Mouse (Mus musculus) liver, embryonic 16.5 days (tissue): ENCODE results near the gene Rab13. TPM values are rescaled to one million over a fixed set of nuclear protein-coding genes. Genes with fewer than 3 reads are reported as not detected.
A peak's percentile ranks its signal among the peaks of the same experiment; 100 is the strongest.
"Not testable (repeated sequence)": the region's sequence is repeated elsewhere in the genome, so short reads cannot be mapped to it uniquely, and the experiment has no call there.

Experiments used
- ATAC-seq: fragments of 200-750 bp; cut with Nextera tagmentation; 2 replicates; pipeline ENCODE4 v1.8.0; 2017; ENCODE audit warnings: low read depth, mild to moderate bottlenecking, moderate number of reproducible peaks, moderate library complexity
- H3K27ac ChIP-seq: fragments of 300-500 bp; sonication (generic); 2 replicates; pipeline ENCODE4 v1.5.1; 2014; ENCODE audit warnings: mild to moderate bottlenecking, low read length
- H3K27me3 ChIP-seq: fragments of 300-500 bp; sonication (generic); 2 replicates; pipeline ENCODE4 v1.6.1; 2014; ENCODE audit warnings: low read depth, low read length, mixed read lengths; ENCODE audit not compliant: control insufficient read depth, insufficient read depth
- H3K36me3 ChIP-seq: fragments of 300-500 bp; sonication (generic); 2 replicates; pipeline ENCODE4 v1.6.1; 2014; ENCODE audit warnings: mild to moderate bottlenecking; ENCODE audit not compliant: control insufficient read depth, insufficient read depth
- H3K4me1 ChIP-seq: fragments of 300-500 bp; sonication (generic); 2 replicates; pipeline ENCODE4 v1.6.1; 2014; ENCODE audit warnings: low read depth, low read length, mixed read lengths; ENCODE audit not compliant: control insufficient read depth
- H3K4me2 ChIP-seq: fragments of 300-500 bp; sonication (generic); 2 replicates; pipeline ENCODE4 v1.6.1; 2014; ENCODE audit warnings: low read depth, low read length, mixed read lengths
- H3K4me3 ChIP-seq: fragments of 300-500 bp; sonication (generic); 2 replicates; pipeline ENCODE4 v1.5.1; 2014; ENCODE audit warnings: low read depth, mild to moderate bottlenecking, low read length
- H3K9ac ChIP-seq: fragments of 300-500 bp; sonication (generic); 2 replicates; pipeline ENCODE4 v1.6.1; 2014; ENCODE audit warnings: low read depth, low read length
- H3K9me3 ChIP-seq: fragments of 300-500 bp; sonication (generic); replicated peaks from 2 replicates; pipeline ENCODE4 v1.6.1; 2016; ENCODE audit warnings: low read length; ENCODE audit not compliant: control insufficient read depth
- WGBS: fragments of 180-500 bp; shearing (Covaris S2); extraction: QIAGEN DNeasy Blood & Tissue Kit; methylation state at CpG from one replicate; pipeline ENCODE4 v1.1.7; 2014; ENCODE audit not compliant: insufficient replicate concordance; 5-methylcytosine and 5-hydroxymethylcytosine counted together
- polyA plus RNA-seq: library from polyadenylated mRNA; unstranded; fragments of >200 nt; fragmentation: Nextera tagmentation; extraction: Ambion mirVana; gene quantifications from 2 replicates; pipeline ENCODE4 v1.2.1, GENCODE M21; 2015

Gene Rab13
- polyA plus RNA-seq, 1 experiment from 2014 or later, result 3.8 TPM

DNA sequence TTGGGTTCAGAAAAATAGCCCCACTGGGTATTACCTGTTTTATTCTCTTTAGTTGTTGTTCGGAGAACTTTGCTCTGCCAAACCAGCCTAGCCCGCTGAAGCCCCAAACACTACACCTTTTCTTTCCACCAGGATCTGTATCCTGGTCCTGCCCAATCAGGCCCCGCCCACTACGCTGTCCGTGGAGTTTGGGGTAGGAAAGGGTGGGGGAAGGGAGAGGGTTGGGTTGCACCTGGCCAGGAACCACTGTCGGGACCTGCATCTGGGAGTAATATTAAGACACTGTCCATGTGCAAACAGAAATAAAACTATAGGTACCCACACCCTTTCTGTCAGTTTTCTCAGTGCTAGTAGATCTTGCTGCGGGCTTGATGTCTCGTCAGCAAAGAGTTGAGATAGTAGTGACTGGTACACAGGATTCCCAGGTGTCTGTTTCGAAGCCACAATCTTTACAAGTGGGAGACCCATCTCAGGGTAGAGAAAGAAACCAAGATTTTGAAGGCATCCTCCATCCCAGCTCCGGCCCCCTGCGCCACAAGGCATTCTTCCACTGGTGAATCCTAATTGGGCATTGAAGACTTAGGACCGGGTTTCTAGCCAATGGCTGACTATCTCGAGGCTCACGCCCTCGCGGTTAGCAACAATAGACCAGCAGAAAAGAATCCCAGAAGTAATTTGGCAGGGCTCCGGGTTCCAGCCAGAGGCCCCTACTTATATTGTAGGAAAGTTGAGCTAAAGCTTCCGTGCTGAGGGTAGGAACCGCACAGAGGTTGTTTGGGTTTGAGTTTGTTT is 29.7 kb downstream of the Rab13 start, which contains the start of gene Creb3l4:
Gene Creb3l4, minus strand, starts transcription at position 529 of the 792 bp plus-strand sequence.
- Histone ChIP-seq H3K27ac (no peak within 1 kb of the TSS), H3K9me3 (no peaks in the 10 kb centered on the region), H3K4me1 (peaks cover 19% of the 10 kb centered on the region), H3K27me3 (no peaks in the 10 kb centered on the region), H3K36me3 (no peaks in the 10 kb centered on the region), H3K9ac (no peak within 1 kb of the TSS), H3K4me3 (peak within 1 kb of the TSS; percentile 16), H3K4me2 (peak within 1 kb of the TSS; percentile 22)
- 26% methylated on average over 19 of the region's 19 CpGs for WGBS
- no peak for ATAC-seq

DNA sequence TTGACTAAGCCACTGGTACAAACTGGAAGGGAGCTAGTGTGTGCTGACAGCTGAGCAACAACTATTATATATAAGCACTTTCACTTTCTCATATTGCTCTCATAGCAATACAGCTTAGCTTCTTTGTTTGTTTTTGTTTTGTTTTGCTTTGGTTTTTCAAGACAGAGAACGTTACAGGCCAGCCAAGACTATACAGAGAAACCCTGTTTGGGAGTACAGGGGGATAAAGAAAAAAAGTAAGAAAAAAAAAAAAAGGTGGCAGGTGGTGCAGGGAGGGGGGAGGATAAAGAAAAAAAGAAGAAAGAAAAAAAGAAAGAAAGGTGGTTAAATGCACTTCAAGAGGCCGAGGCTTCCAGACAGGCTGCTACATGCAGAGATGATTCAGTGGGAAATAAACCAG is 31.9 kb downstream of the Rab13 start:
- Histone ChIP-seq H3K4me1 (peaks cover 30% of the 10 kb centered on the region), H3K27ac (no peak overlapping the region), H3K36me3 (no peaks in the 10 kb centered on the region; the same call in 1 of the 2 replicates)

DNA sequence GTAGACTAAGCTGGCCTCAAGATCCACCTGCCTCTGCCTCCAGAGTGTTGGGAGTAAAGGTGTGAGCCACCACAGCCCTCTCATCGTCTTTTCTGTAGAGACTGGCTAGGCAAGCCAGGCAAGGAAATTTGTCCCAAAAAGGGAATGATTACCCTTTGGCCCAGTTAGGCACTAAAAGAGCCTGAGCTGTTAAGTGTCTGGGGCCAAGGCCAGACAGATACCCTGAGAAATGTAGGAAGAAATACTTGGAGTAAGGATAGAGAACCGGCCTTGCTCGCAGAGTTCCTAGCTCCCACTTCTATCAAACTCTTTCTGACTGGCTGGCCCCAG is 34.1 kb downstream of the Rab13 start:
- H3K27ac ChIP-seq, result peak overlapping the region; percentile 58
- H3K9me3 ChIP-seq, result no peaks in the 10 kb centered on the region
- H3K9ac ChIP-seq, result peak overlapping the region; percentile 76
- H3K36me3 ChIP-seq, result no peaks in the 10 kb centered on the region; the same call in 1 of the 2 replicates
- 6% methylated on average over 3 of the region's 3 CpGs for WGBS
- H3K27me3 ChIP-seq, result no peaks in the 10 kb centered on the region
- H3K4me3 ChIP-seq, result peak overlapping the region; percentile 75
- H3K4me2 ChIP-seq, result peak overlapping the region; percentile 85
- H3K4me1 ChIP-seq, result peaks cover 23% of the 10 kb centered on the region
- no peak; the same call in 1 of the 2 replicates for ATAC-seq

More for the DNA sequence above, 31.9 kb downstream of the Rab13 start:
- H3K4me2 ChIP-seq, result no peak overlapping the region
- H3K9me3 ChIP-seq, result no peaks in the 10 kb centered on the region
- ATAC-seq, result no peak
- no peak overlapping the region for H3K4me3 ChIP-seq
- no peaks in the 10 kb centered on the region for H3K27me3 ChIP-seq
- no peak overlapping the region for H3K9ac ChIP-seq
- 64% methylated on average over 2 of the region's 2 CpGs for WGBS

- H3K4me3 ChIP-seq, result peak within 1 kb of the TSS; percentile 75
- ATAC-seq, result peak; percentile 95
- peak within 1 kb of the TSS; percentile 85 for H3K4me2 ChIP-seq
- no peaks in the 10 kb centered on the region for H3K27me3 ChIP-seq
- peaks cover 20% of the 10 kb centered on the region for H3K4me1 ChIP-seq
- no peaks in the 10 kb centered on the region; the same call in 1 of the 2 replicates for H3K36me3 ChIP-seq
- H3K27ac ChIP-seq, result peak within 1 kb of the TSS; percentile 75
- no peaks in the 10 kb centered on the region for H3K9me3 ChIP-seq
- H3K9ac ChIP-seq, result peak within 1 kb of the TSS; percentile 76
- under 1% methylated on average over 42 of the region's 44 CpGs for WGBS
Measured at GRCm38 (mm10) chr3:90247960-90248745, 34.7 kb downstream of the Rab13 start, which contains the start of gene Slc39a1. Gene Slc39a1 (plus strand): TSS chr3:90248172.

DNA sequence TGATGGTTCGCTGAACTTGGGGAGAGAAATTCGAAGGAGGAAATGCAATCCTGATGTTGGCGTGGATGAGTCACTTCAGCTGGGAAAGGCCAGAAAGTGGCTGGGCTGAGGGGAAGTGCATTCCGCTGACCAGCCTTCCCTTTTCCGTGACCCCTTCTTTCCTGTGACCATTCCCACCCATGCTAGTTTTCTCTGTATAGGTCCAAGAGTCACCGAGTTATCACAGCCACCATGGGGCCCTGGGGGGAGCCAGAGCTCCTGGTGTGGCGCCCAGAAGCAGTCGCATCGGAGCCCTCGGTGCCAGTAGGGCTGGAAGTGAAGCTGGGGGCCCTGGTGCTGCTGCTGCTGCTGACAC is 35.2 kb downstream of the Rab13 start:
- H3K27ac ChIP-seq, result peak overlapping the region; percentile 75
- peak; percentile 25; the same call in 1 of the 2 replicates for ATAC-seq
- H3K4me2 ChIP-seq, result peak overlapping the region; percentile 85
- peak overlapping the region; percentile 75 for H3K4me3 ChIP-seq
- no peaks in the 10 kb centered on the region for H3K9me3 ChIP-seq
- H3K4me1 ChIP-seq, result peaks cover 16% of the 10 kb centered on the region
- H3K9ac ChIP-seq, result peak overlapping the region; percentile 76
- no peaks in the 10 kb centered on the region; the same call in 1 of the 2 replicates for H3K36me3 ChIP-seq
- no peaks in the 10 kb centered on the region for H3K27me3 ChIP-seq
- WGBS, result 2% methylated on average over 10 of the region's 10 CpGs

DNA sequence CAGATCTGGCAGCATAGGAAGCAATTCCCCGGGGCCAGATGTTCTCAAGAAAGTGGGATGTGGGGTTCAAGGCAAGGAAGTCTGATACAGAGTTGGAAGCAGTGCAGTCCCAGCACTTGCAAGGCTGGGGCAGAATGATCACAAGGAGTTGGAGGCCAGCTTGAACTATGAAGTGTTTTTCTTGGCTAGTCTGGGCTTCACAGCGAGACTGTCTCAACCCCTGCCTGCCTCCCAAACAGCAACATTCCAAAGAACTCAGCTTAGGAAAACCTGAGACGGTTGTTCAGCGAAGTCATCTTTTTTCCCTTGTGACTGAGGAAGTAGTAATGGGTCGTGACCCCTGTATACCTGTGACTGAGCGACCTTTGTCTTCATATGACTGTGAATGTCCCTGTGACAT is 37.3 kb downstream of the Rab13 start:
- Histone ChIP-seq H3K4me3 (no peak overlapping the region), H3K27ac (no peak overlapping the region), H3K9me3 (no peaks in the 10 kb centered on the region), H3K27me3 (no peaks in the 10 kb centered on the region), H3K4me2 (no peak overlapping the region), H3K36me3 (no peaks in the 10 kb centered on the region; the same call in 1 of the 2 replicates), H3K4me1 (peaks cover 23% of the 10 kb centered on the region), H3K9ac (no peak overlapping the region)
- 77% methylated on average over 6 of the region's 6 CpGs for WGBS
- no peak for ATAC-seq

DNA sequence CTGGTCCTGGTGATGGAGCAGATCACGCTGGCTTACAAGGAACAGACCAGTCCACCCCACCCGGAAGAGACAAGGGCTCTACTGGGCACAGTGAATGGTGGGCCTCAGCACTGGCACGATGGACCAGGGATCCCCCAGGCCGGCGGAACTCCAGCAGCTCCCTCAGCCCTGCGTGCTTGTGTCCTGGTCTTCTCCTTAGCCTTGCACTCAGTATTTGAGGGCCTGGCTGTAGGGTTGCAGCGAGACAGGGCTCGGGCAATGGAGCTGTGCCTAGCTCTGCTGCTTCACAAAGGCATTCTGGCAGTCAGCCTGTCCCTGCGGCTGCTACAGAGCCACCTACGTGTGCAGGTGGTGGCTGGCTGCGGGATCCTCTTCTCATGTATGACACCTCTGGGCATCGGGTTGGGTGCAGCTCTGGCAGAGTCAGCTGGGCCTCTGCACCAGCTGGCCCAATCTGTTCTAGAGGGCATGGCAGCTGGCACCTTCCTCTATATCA is 38.3 kb downstream of the Rab13 start:
- H3K4me3 ChIP-seq, H3K9me3 ChIP-seq, ATAC-seq, H3K27me3 ChIP-seq, H3K36me3 ChIP-seq, H3K9ac ChIP-seq, H3K27ac ChIP-seq, H3K4me2 ChIP-seq: not testable (repeated sequence)
- H3K4me1 ChIP-seq, result peaks cover 23% of the 10 kb centered on the region
- WGBS, result 86% methylated on average over 8 of the region's 12 CpGs

DNA sequence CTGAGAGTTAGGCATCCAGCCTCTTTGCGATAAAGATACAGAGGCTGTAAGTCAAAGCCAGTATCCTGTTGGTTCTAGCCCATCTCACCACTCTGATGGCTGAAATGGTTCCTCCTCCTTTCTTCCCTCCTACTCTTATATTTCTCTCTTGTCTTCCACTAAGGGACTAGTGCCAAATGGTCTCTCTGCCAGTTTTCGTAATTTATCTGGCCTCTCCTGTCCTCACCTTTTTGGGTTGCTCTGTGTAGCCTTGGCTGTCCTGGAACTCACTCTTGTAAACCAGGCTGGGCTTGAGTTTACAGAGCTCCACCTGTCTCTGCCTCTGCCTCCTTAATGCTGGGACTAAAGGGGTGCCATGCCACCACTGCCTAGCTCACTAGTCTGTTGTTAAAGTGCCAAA is 39.2 kb downstream of the Rab13 start:
- H3K4me3 ChIP-seq, H3K9me3 ChIP-seq, H3K36me3 ChIP-seq, ATAC-seq, H3K27me3 ChIP-seq, H3K27ac ChIP-seq, H3K9ac ChIP-seq, H3K4me2 ChIP-seq: not testable (repeated sequence)
- peaks cover 20% of the 10 kb centered on the region for H3K4me1 ChIP-seq
- 69% methylated on average over 2 of the region's 2 CpGs for WGBS
